Mouse (Mus musculus) heart, adult 18-20 months (tissue): ENCODE results near the gene March1. TPM values are rescaled to one million over a fixed set of nuclear protein-coding genes. Genes with fewer than 3 reads are reported as not detected.
A peak's percentile ranks its signal among the peaks of the same experiment; 100 is the strongest.
"Not testable (repeated sequence)": the region's sequence is repeated elsewhere in the genome, so short reads cannot be mapped to it uniquely, and the experiment has no call there.

Experiments
- DNase-seq, 2 experiments: peaks; one replicate each; pipeline ENCODE4 v3.0.0; 2021 to 2022; ENCODE audit warnings: mixed read lengths in 1 of 2
- total RNA-seq, 2 experiments: library from RNA; stranded (reverse); gene quantifications; 2 replicates each; pipeline ENCODE4 v1.2.3; 2021

The March1 gene
- total RNA-seq, 2 experiments from 2014 or later: 1.7 to 2.8 TPM

DNA sequence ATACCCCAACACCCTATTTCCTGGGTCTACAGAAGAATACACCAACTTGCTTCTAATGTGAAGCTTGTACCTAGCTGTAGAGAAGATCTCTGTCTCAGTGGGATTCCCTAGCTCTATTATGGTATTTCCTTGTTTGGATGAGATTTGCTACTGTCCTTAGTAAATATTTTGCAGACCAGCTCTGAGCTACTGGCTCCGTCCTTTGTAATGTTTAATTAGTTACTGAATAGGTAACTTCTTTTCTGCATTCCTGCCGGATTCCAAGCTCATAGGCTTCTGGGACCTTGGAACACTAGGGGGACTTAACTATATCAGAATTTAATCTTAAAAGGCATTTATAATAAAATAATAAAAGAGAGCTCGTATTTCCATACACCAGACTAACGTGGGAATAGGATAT lies 799.9 kb downstream of the March1 start:
- DNase-seq: not testable (repeated sequence)

DNA sequence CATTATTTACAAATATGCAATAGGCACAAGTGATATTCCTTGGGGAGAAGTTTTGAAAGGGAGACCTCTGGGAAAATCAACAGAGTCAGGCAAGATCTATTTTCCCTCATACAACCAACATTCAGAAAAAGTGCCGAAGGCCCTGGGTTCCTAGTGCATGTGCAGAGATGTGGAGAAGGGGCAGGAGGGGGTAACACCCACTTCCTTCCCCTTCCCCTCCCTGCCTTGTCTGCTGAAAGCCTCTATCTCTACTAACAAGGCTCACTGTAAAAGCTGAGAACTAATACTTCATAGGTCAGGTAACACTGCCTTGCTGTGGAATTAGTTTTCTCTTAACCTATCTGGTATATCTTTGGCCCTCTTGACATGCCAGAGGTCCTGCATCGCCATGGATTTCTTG lies 812.9 kb downstream of the March1 start:
- DNase-seq: no peak

DNA sequence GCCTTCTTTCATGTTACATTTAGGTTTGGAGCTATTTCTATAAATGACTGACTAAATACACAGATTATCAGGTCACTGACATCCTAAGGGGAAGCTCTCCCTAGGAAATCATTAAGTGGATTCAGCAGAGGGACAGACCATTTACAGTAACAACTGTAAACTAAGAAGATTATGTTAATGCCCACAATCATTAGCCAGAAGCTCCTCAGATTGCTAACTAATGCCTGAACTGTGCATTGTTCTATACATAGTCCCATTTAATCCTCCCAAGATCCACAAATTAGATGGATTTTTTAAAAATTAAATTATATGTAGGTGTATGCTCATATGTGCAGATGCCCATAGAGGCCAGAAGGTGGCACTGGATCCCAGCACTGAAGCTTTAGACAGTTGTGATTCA lies 815.9 kb downstream of the March1 start:
- no peak for DNase-seq

DNA sequence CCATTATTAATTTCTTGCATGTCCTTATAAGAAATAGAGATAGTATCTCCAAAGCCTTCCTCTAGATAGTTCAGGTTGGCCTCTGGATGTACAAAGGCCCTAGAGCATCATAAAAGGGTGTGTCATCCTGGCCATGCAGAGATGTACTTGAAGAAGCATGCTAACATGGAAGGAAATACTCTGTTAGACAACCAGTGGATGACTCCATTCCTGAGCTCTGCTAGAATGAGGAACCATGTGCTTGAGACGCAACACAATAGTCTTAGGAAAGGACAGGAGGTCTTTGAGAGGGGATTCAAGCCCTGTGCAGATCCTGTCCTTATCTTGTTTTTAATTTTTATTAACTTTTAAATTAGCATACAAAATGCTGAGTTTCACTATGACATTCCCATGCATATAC lies 819.1 kb downstream of the March1 start:
- peak in 1 of 2 experiments; percentile 14 for DNase-seq

DNA sequence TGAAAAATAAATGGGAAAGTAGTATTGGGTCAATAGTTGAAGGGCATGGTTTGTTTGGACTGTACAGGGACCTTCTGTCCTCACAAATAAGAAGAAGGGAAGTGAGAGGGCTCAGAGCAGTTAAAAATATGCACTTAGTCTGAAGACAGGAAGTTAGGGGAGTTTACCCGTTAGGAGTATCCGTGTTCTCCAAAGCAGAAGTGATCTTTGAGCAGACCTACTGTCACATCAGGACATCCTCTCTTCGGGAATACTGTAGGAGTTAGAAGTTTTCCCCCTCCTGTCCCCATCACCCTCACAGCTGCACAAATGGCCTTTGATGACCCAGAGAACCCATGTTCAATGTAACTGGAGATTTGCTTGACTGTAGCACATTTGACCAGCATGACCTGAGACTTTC lies 820.2 kb downstream of the March1 start:
- peak; percentile 11 to 43 for DNase-seq

DNA sequence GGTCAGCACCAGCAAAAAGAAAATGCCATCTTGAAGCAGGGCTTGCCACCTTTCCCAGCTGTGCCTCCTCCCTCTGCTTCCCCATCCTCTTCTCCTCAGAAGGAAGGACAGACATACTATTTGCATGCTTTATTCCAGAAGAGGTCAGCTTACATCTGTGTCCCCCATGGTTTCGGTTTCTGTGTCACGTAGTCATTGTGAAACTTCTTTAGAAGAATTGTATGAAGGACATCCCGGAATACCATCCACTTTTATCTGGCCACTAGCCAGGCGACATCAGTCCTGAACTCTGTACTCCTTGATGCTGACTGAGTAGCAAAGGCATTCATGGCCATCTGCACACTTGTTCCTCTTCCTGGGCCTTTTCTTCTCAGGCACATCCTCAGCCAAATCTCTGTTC lies 820.8 kb downstream of the March1 start:
- peak; percentile 25 to 76 for DNase-seq

DNA sequence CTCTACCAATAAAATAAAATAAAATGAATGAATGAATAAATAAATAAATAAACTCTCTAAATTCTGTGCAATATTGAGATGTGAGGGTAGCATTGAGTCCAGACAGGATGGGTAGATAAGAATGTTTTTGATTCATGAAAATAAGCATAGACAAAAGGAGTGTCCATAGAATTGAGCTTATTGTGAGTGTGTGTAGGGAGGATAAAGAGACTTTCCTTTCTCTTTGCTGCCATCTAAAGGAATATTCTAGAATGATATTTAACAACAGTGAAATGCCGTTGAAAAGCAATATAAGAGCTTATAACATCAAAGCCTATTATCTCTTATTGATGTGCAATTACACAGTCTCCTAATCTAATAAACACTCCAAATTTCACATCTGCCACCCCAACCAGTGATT lies 823.4 kb downstream of the March1 start:
- DNase-seq: no peak

DNA sequence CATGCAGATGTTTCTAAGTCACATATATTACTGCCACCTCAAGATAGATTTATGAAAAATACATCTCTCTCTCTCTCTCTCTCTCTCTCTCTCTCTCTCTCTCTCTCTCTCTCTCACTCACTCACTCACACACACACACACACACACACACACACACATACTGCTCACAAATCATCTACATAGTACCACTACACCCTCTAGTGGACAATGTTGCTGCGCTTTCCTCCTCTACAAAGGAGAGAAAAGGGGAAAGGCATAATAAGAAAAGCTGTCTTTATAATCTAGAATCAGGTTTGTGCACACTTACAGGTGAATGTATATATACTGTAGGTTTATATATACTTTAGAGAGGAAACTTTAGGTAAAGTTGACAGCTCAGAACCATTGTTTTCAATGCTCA lies 825.1 kb downstream of the March1 start:
- DNase-seq: peak in 1 of 2 experiments; percentile 8

DNA sequence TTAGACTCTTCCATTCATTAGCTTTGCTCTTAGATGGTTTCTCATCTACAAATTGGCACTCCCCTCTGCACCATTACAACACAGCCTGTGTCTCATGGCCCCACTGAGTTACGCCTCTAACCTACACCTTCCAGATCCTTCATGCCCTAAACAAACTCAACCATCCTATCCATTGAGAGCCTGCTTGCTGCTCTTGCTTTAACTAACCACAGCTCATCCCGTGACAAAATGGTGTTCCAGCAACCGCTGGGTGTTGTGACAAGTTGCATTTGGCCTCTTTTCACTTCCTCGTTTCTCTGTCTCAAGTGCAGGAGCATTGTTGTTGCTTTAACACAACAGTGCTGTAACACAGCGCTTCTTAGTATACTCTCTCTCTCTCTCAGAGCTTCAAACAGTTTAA lies 826.4 kb downstream of the March1 start:
- DNase-seq: peak in 1 of 2 experiments; percentile 48

DNA sequence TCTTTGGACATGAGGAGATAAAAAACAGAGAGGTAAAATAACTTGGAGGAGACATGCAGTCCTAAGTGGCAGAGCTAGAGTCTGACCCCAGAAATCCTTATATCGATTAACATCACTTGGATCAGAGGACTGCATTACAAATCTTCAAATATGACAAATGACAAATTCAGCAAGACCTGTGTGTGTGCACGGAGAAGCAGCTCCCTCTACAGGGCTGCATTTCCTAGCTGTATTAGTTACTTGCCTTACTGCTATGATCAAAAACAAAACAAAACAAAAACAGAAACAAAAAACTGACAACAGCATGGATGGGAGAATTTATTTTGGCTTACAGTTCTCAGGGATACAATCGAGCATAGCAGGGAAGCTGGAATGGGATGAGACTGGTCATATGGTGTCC lies 827.7 kb downstream of the March1 start:
- DNase-seq: no peak

DNA sequence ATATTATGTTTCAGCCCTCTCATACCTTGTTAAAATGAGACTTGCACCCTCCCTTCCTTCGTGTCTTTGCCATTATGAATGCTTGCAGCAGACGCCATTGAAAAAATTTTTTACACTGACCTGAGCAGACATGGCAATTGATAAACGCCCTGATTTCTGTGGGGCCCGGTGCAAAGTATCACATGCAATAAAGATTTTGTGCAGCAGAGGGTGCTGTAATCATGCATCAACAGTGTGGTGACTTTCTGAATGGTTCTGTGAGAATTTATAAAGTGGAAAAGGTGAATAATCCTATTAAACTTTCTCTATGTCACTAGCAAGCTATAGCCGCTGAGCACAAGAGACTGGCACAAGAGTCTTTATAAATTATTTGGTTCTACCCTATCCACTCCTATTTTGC lies 833.0 kb downstream of the March1 start:
- peak; percentile 5 to 63 for DNase-seq

DNA sequence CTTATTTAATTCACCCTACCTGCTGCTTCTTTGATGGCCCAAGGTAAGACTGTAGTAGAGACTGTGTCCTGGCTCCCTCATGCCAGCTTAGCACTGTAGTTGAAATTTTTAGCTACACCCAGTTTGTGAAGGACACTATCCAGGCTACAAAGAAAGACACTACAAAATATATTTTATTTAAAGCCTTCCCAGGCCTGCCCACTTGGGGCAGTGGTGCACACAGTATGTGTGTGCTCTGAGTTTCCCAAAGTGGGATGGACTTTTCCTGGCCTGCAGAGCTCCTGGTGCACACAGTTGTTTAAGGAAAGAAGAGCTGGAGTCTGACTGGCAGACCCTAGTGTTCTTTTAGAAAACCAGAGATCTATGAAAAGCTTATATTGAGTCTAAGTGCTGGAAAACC lies 839.4 kb downstream of the March1 start:
- no peak for DNase-seq

DNA sequence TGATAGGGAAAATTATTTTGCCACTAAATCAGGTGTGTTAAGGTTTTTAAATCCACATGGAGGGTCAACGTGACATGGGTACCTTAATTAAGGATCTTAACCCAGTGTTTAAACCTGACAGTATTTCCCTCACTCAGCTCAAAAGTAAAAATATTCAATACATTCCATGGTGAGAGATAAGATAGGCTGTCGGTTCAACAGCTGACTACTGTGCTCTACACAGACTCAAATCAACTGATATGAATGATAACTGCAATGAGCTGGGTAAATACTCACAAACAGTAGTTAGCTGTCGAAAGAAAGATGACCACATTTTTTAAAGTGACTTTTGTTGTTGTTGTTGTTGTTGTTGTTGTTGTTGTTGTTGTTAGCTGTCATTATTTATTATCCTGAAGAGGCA lies 852.1 kb downstream of the March1 start:
- no peak for DNase-seq

DNA sequence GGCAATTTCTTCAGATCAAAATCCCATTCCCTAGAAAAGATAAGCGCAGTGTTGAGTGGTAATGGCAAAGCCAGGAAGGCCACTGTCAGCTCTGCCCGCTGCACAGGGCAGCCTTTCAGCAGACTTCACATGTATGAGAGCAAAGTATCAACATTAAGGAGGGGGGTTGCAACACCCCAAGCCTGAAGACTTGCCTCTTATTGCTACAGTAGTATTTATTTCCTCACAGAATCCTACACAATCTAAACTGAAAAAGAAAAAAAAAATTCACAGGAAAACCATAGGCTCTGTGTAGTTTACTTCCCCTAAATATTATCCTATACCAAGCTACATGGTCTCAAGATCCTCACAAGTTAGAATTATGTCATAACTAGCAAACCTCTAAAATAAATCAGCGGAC lies 859.2 kb downstream of the March1 start:
- DNase-seq: no peak

DNA sequence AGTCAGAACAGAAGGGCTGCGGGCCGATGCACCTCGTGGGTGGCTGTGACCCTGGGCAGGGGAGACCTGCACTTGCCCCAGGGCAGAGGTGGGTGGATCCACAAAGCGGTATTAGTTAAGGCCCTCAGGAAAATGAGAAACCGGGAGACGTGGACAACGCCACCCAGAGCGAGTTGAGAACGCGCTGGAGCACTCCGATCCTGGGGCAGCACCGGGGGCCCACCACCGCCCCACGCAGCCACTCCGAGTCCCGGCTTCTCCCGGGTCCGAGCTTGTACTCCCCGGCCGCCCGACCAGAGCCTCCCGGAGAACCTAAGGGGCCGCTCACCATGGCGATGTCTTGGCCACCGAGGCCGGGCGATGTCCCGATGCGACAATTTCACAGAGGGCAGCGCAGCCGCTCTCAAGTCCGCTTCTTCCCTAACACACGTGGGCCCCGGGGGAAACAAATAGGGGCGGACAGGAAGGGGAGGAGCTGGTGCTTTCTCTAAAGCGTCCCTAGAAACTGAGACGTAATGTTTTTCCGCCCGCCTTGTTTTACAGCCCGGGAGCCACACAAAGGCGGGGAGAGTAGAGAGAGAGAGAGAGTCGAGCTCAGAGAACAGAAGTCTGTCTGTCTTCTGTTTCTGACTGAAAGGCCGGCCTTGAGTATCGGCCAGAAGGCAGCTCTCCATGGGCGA lies 868.5 kb downstream of the March1 start, which contains the start of gene Tma16:
Tma16 (minus strand) TSS at position 447 of the 680 bp plus-strand sequence.
- peak; percentile 77 to 89 for DNase-seq

DNA sequence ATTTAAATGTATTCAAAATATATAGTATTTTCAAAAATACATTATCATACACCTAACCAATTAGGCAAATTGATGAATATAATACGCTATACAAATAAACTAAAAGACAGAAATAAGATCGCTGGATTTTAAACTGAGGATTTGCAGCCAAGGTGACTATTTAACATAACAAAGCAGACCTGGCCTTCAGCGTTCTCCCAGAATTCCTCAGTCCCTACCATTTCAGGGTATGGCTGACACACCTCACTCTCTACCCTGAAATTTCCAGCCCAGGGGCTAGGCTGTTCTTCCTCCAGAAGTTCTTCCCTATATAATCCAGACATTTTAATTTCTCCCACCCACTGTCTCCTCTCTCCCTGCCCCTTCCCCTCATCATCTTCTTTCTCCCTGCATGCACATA lies 870.9 kb downstream of the March1 start:
- DNase-seq: no peak

DNA sequence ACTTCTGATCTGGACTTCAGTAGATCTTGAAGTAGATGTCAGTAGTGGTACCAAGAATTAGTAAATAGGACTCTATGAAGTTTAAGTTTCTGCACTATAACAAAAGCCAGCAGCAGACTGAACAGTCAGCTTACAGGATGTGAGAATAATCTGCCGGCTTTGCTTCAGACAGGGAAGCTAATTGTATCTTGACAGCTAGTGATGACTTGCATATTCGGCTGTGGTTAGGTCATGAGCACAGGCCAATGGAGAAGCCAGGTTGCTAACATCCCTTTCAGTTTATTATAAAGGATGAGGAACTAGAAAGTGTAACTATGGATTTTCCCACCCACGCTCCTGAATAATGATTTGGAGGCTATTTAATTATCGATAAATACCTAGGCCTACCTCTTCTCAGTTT lies 872.9 kb downstream of the March1 start:
- no peak for DNase-seq

DNA sequence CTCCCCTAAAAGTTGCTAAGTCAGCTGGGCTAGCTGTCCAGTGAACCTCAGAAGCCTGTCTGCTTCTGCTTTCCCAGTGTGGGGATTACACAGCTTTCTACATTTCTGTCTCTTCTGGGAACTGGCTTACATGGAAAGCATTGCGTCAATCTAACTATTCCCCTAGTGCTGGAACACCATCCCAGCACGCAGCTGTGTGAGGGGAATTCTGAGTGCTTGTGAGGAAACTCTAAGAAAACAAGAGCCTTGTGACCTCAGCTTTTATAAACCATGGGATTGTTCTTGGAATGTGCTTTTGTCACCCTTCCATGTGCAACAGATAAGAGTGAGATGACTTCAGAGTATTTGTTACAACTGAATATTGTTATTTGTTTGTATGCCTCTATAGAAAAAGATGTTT lies 876.8 kb downstream of the March1 start:
- peak; percentile 42 to 64 for DNase-seq

DNA sequence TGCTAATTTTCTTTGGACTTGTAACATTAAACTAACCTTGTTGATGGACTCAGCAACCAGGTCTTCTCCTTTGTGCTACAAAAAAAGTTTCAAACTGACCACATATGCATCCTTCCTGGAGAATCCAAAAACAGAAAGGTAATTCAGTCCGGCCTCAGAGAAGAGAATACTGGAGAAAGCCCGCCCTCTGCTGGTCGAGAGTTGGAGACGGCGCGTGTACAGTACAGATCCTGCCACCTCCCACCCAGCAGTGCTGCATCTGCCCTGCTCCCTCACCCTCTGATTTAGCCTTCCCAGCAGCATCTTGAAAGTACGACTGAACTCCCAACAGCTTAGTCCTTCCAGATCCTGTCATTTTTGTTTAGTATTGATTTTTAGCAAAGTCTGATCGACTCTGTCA lies 878.0 kb downstream of the March1 start:
- peak; percentile 62 to 86 for DNase-seq

DNA sequence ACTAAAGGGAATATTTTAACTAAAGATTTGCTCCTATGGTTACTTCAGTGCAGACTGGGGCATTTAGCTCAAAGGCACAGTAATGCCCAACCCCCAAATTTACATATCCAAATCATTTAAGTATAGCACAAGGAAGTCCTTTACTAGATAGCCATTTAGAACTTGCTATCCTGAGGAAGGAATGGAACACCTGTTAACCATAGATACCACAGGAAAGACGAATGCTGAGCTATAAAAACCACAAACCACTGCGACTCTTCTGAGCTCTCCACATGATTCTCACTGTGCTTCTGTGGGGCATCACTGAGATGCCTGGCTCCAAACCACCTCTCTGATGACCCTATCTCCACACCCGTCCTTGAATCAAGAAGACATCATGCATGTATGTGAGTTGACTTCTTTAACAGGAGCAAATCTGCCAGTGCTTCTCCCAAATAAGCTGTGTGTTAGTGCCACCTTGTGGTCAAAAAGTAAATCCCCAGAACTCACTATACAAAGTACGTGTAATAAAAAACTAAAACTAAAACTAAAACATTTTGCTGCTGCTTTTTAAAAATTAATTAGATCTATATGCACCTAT lies 879.4 kb downstream of the March1 start:
- peak; percentile 20 to 56 for DNase-seq

DNA sequence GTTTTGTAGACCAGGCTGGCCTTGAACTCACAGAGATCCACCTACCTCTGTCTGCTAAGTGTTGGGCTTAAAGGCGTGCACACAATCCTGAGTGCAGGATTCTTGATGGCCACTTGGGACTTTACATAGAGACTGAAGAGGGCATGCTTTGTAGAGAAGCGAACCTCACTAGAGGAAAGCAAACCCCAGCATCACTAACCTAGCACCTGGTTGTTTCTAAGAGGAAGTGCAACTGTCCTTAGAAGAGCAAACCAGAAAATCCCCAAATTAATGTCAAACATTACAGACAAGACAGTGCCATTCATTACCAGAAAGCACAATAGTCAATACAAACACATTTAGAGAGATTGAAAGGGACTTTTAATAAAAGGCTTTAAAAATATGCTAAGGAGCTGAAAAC lies 885.7 kb downstream of the March1 start:
- no peak for DNase-seq

DNA sequence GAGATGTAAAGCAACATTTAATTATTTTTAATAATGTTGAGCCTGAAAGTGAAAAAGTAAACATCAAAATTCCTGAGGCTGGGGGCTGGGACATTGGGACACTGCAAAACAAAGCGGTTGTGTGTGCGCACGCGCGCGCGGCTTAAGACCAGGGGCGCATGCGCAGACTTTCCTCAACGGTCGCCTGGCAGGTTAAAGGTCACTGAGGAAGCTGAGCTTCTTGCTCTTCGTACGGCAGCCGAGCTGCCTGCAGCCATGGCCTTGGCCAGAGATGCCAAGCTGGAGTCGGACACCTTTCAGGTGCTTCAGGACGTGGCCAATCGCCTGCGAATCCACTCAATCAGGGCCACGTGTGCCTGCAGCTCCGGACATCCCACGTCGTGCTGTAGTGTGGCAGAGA lies 893.8 kb downstream of the March1 start, which contains the start of gene Tktl2:
Tktl2 (plus strand) TSS at position 220 of the 400 bp plus-strand sequence.
- no peak for DNase-seq

DNA sequence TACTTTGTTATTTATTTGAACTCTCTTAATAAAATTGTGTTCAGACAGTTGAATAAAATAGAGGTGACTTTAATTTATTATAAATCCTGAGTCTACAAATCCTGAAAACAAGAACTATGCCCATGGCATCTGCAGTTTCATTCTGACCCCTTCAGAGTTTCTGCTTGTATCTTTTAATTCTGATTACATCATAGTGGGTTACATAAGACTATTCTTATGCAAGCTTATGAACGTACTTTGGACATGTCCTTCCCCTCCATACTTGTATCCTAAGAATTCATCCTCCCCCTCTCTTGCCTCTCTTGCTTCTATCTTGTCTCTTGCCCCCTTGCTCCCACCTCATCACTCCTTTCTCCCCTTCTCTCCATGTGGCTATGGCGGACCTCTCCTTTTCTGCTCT lies 901.4 kb downstream of the March1 start:
- DNase-seq: no peak

DNA sequence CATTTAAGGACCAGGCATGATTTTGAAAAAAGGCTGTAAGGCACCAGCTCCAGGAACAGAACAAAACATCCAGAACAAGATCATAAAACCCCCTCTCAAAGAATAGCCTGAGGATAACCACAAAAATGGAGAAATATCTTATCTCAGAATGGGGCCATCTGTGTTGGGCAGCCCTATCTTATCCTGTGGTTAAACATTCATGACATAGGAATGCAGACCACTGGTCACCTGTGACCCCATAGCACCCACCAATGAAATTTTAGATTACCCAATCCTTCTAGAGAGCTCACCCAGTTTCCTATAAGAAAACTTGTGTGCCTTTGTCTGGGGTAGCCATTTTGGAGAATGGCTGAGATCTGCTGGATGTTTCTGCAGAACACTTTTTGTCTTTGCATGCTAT lies 902.9 kb downstream of the March1 start:
- DNase-seq: no peak
